In genomic region chr12:34220051-34220926, GRCm38 (mm10) we compare ENCODE assay signal across 17 mouse cellular contexts.
DNase-seq lines count a peak whose midpoint lies in the region; ATAC-seq and TF ChIP-seq lines count a peak whose summit lies in the region.
"Had no signal": no experiment of that assay in that cellular context is flagged by ENCODE, and none has a peak within 500 bp of the region (broad histone marks: within the 10 kb centered on the region; RNA-seq: fewer than 3 reads in every experiment).

No protein-coding gene starts in this region.

- TF ChIP-seq CTCF in MEL (IDR thresholded peaks at IDR 0.05 in 2 of 3, conservative IDR thresholded peaks at IDR 0.05 in 1 of 3; ENCODE audit: control insufficient read depth in 1 of 3, insufficient read depth in 1 of 3, low read depth in 2 of 3, low read length in 3 of 3, poor library complexity in 1 of 3, severe bottlenecking in 1 of 3) = no peak

- no peaks in the 10 kb centered on the region for H3K27me3 ChIP-seq in MEL (ENCODE audit: control insufficient read depth in 1 of 2, insufficient read depth in 2 of 2, low read length in 2 of 2)
- H3K27me3 ChIP-seq in embryonic facial prominence, embryonic 13.5 days = no peaks in the 10 kb centered on the region
- H3K27me3 ChIP-seq in limb, embryonic 15.5 days = no peaks in the 10 kb centered on the region
- H3K27me3 ChIP-seq in midbrain, embryonic 15.5 days (replicated peaks) = no peaks in the 10 kb centered on the region
- H3K27me3 ChIP-seq: heart, embryonic 12.5 days; stomach, embryonic 15.5 days had no signal

- no peaks in the 10 kb centered on the region for H3K9me3 ChIP-seq in MEL (replicated peaks; ENCODE audit: insufficient read depth, low read length)
- no peaks in the 10 kb centered on the region for H3K9me3 ChIP-seq in embryonic facial prominence, embryonic 13.5 days
- H3K9me3 ChIP-seq in limb, embryonic 15.5 days = no peaks in the 10 kb centered on the region
- H3K9me3 ChIP-seq in midbrain, embryonic 15.5 days = no peaks in the 10 kb centered on the region
- H3K9me3 ChIP-seq: heart, embryonic 12.5 days; hindbrain, embryonic 10.5 days; stomach, embryonic 15.5 days had no signal

- TF ChIP-seq POLR2A in MEL (IDR thresholded peaks at IDR 0.05; ENCODE audit: control insufficient read depth in 1 of 2, insufficient read depth in 1 of 2, low read depth in 1 of 2, low read length in 2 of 2, poor library complexity in 1 of 2) = no peak

- 0 out of 2 replicates have a peak overlapping the region, but pooled peaks have one; percentile 18 for H3K4me2 ChIP-seq in embryonic facial prominence, embryonic 13.5 days
- H3K4me2 ChIP-seq in limb, embryonic 15.5 days = no peak overlapping the region
- H3K4me2 ChIP-seq in midbrain, embryonic 15.5 days = no peak overlapping the region
- H3K4me2 ChIP-seq: heart, embryonic 12.5 days; stomach, embryonic 15.5 days had no signal

- no peaks in the 10 kb centered on the region for H3K79me2 ChIP-seq in MEL (ENCODE audit: control insufficient read depth, insufficient read depth, low read length, poor library complexity)

- TF ChIP-seq RAD21 in MEL (IDR thresholded peaks at IDR 0.05; ENCODE audit: low read depth, low read length) = no peak

- no peak for TF ChIP-seq EP300 in MEL (IDR thresholded peaks at IDR 0.05; ENCODE audit: low read depth in 1 of 2, low read length in 2 of 2)

- no peaks in the 10 kb centered on the region for H3K36me3 ChIP-seq in MEL (ENCODE audit: control insufficient read depth in 1 of 2, insufficient read depth in 2 of 2, low read length in 2 of 2)
- no peaks in the 10 kb centered on the region for H3K36me3 ChIP-seq in embryonic facial prominence, embryonic 13.5 days
- no peaks in the 10 kb centered on the region for H3K36me3 ChIP-seq in limb, embryonic 15.5 days
- no peaks in the 10 kb centered on the region for H3K36me3 ChIP-seq in midbrain, embryonic 15.5 days (replicated peaks)
- H3K36me3 ChIP-seq: heart, embryonic 12.5 days; hindbrain, embryonic 10.5 days; stomach, embryonic 15.5 days had no signal

- H3K4me1 ChIP-seq in MEL (ENCODE audit: control insufficient read depth in 1 of 2, insufficient read depth in 2 of 2, low read length in 2 of 2) = no peaks in the 10 kb centered on the region
- H3K4me1 ChIP-seq in embryonic facial prominence, embryonic 13.5 days = peaks cover 24% of the 10 kb centered on the region
- H3K4me1 ChIP-seq in limb, embryonic 15.5 days = peaks cover 24% of the 10 kb centered on the region
- no peaks in the 10 kb centered on the region for H3K4me1 ChIP-seq in midbrain, embryonic 15.5 days
- H3K4me1 ChIP-seq: heart, embryonic 12.5 days; stomach, embryonic 15.5 days had no signal

- peak overlapping the region; percentile 45 for H3K27ac ChIP-seq in MEL (ENCODE audit: control insufficient read depth, low read depth, low read length)
- no peak overlapping the region for H3K27ac ChIP-seq in embryonic facial prominence, embryonic 13.5 days
- H3K27ac ChIP-seq in limb, embryonic 15.5 days = peak overlapping the region; percentile 59
- no peak overlapping the region for H3K27ac ChIP-seq in midbrain, embryonic 15.5 days
- H3K27ac ChIP-seq: hindbrain, embryonic 10.5 days; stomach, embryonic 15.5 days had no signal

- DNase-seq in MEL (ENCODE audit: low read depth, low spot score) = no peak
- peak; percentile 75 for DNase-seq in R1 (ENCODE audit: low read depth, low spot score)
- DNase-seq in frontal cortex, postnatal 14 days (ENCODE audit: low spot score in 2 of 2) = no peak
- no peak for DNase-seq in cerebellum, adult 9-10 months
- DNase-seq: adrenal gland, adult 8-10 months; kidney, adult 8-10 months; layer of hippocampus, adult 9-11 months; liver; lung, postnatal 36 days; right cerebral cortex, postnatal 4 days had no signal

- H3K9ac ChIP-seq in MEL (ENCODE audit: control insufficient read depth, low read depth, low read length, poor library complexity, severe bottlenecking) = no peak overlapping the region
- no peak overlapping the region for H3K9ac ChIP-seq in embryonic facial prominence, embryonic 13.5 days
- H3K9ac ChIP-seq in limb, embryonic 15.5 days = no peak overlapping the region
- no peak overlapping the region for H3K9ac ChIP-seq in midbrain, embryonic 15.5 days
- H3K9ac ChIP-seq: heart, embryonic 12.5 days; stomach, embryonic 15.5 days had no signal

- 41% methylated on average over 9 of the region's 9 CpGs for WGBS in embryonic facial prominence, embryonic 13.5 days
- 16% methylated on average over 9 of the region's 9 CpGs for WGBS in limb, embryonic 15.5 days
- WGBS in midbrain, embryonic 15.5 days = 48% methylated on average over 9 of the region's 9 CpGs

- H3K4me3 ChIP-seq in MEL (ENCODE audit: control insufficient read depth in 1 of 2, insufficient read depth in 1 of 2, low read depth in 2 of 2, low read length in 2 of 2) = no peak overlapping the region; a peak in 1 of 4 replicates
- no peak overlapping the region for H3K4me3 ChIP-seq in embryonic facial prominence, embryonic 13.5 days
- H3K4me3 ChIP-seq in limb, embryonic 15.5 days = no peak overlapping the region
- H3K4me3 ChIP-seq in midbrain, embryonic 15.5 days = no peak overlapping the region
- H3K4me3 ChIP-seq: heart, embryonic 12.5 days; hindbrain, embryonic 10.5 days; stomach, embryonic 15.5 days had no signal

- no peak for ATAC-seq in embryonic facial prominence, embryonic 13.5 days (ENCODE audit: insufficient number of reproducible peaks, insufficient read depth, low FRiP score, low TSS enrichment, low read depth)
- no peak for ATAC-seq in limb, embryonic 15.5 days (ENCODE audit: insufficient number of reproducible peaks, low FRiP score, low TSS enrichment, low read depth)
- ATAC-seq in midbrain, embryonic 15.5 days (replicated peaks) = no peak
- ATAC-seq: midbrain, embryonic 16.5 days had no signal

TF ChIP-seq in MEL, 35 proteins besides CTCF, POLR2A, EP300 and RAD21:
- no peak for TF ChIP-seq TAL1 (IDR thresholded peaks at IDR 0.05; ENCODE audit: low read length)
- TF ChIP-seq TCF12 (IDR thresholded peaks at IDR 0.05; ENCODE audit: low read depth, low read length) = no peak
- no peak for TF ChIP-seq NELFE (IDR thresholded peaks at IDR 0.05; ENCODE audit: low read depth, low read length)
- no peak for TF ChIP-seq JUND (IDR thresholded peaks at IDR 0.05; ENCODE audit: low read depth, low read length)
- no peak for TF ChIP-seq ZC3H11A (IDR thresholded peaks at IDR 0.05; ENCODE audit: low read depth, low read length)
- no peak for TF ChIP-seq ELF1 (IDR thresholded peaks at IDR 0.05; ENCODE audit: low read depth, low read length)
- no peak for TF ChIP-seq ZNF384 (IDR thresholded peaks at IDR 0.05; ENCODE audit: low read depth, low read length)
- no peak for TF ChIP-seq GABPA (IDR thresholded peaks at IDR 0.05; ENCODE audit: low read depth, low read length)
- no peak for TF ChIP-seq MEF2A (IDR thresholded peaks at IDR 0.05; ENCODE audit: extremely low read depth, insufficient replicate concordance, low read depth, low read length, poor library complexity, severe bottlenecking)
- no peak for TF ChIP-seq KAT2A (conservative IDR thresholded peaks at IDR 0.05; ENCODE audit: low read depth, low read length)
- no peak for TF ChIP-seq TBP (IDR thresholded peaks at IDR 0.05; ENCODE audit: low read depth, low read length)
- TF ChIP-seq USF2 (IDR thresholded peaks at IDR 0.05; ENCODE audit: borderline replicate concordance in 1 of 2, insufficient read depth in 1 of 2, low read depth in 1 of 2, low read length in 2 of 2) = no peak
- TF ChIP-seq SMC3 (IDR thresholded peaks at IDR 0.05; ENCODE audit: low read depth, low read length) = no peak
- no peak for TF ChIP-seq USF1 (IDR thresholded peaks at IDR 0.05; ENCODE audit: low read depth, low read length)
- TF ChIP-seq MAX (IDR thresholded peaks at IDR 0.05; ENCODE audit: low read length) = no peak

Comparison
In these comparisons a context has a peak if more than half of its experiments do, and no peak if none do; other contexts are left out.
1. H3K27ac ChIP-seq: peak in MEL (single experiment) and limb, embryonic 15.5 days (single experiment); none in embryonic facial prominence, embryonic 13.5 days (single experiment) and midbrain, embryonic 15.5 days (single experiment).